Mouse (Mus musculus) ES-Bruce4 (cell line): ENCODE results near the gene Slc34a3.

Experiments
- CTCF ChIP-seq: IDR thresholded peaks from one replicate; pipeline ENCODE4 v1.8.1; 2011; ENCODE audit warnings: low read depth, low read length
- EP300 ChIP-seq: IDR thresholded peaks from 2 replicates; pipeline ENCODE4 v1.6.1; 2011; ENCODE audit warnings: low read depth, low read length; ENCODE audit not compliant: insufficient read depth
- POLR2A ChIP-seq: IDR thresholded peaks from one replicate; pipeline ENCODE4 v1.8.1; 2011; ENCODE audit warnings: low read length; ENCODE audit not compliant: insufficient read depth

- TF ChIP-seq POLR2A (no peak), CTCF (no peak), EP300 (no peak)
Observed at GRCm38 (mm10) chr2:25179566-25180217, 54.5 kb downstream of the Slc34a3 start.
